Mouse (Mus musculus) CD8-positive naive resting alpha-beta T cell, adult 57 days (primary cell): ENCODE data around the gene Micu2. TPM values are rescaled to one million over a fixed set of nuclear protein-coding genes. Genes with fewer than 3 reads are reported as not detected.

Experiments used
- total RNA-seq: library from RNA; stranded (reverse); gene quantifications from one replicate; pipeline ENCODE4 v1.2.4, GENCODE M21; 2023

The Micu2 gene
- 42.0 TPM for total RNA-seq

DNA sequence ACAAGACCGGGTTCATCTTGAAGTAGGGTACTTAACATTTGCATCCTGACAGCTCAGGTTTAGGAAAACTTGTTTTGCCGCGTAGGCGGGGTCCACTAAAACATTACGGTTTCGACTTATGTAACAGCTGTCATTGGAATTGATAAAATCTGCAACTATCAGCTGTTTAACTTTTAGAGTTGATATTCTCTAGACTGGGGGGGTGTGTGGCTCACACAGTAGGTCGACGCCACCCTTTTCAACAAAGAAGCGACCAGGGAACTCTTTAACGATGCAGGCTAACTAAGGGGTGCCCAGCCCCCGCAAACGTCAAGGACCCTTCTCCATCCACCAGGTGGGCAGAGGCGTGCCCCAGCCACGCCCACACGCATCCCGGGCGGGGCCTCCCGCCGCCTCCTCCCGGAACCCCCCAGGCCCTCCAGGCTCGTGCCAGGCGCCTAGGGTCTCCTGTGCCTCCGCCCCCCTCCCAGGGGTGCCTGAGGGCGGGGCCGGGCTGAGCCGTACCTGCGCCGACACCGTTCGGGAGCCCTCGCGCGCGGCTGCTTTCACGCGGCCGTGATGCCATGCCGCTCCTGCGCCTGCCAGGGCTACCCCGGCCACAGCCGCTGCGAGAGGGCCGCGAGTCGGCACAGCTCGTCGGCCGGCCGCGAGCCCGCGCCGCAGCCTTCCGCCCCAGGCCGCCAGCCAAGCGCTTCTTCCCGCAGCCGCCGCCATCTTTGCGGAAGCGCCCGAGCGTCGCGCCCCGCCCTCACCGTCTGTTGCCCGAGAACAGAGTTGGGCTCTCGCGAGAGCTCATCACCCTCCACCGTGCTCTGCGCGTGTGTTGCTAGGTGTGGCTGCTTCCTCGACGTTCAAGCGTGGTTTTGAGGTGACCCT is at the start of gene Micu2:
Gene Micu2, minus strand, starts transcription at position 737 of the 876 bp plus-strand sequence.

DNA sequence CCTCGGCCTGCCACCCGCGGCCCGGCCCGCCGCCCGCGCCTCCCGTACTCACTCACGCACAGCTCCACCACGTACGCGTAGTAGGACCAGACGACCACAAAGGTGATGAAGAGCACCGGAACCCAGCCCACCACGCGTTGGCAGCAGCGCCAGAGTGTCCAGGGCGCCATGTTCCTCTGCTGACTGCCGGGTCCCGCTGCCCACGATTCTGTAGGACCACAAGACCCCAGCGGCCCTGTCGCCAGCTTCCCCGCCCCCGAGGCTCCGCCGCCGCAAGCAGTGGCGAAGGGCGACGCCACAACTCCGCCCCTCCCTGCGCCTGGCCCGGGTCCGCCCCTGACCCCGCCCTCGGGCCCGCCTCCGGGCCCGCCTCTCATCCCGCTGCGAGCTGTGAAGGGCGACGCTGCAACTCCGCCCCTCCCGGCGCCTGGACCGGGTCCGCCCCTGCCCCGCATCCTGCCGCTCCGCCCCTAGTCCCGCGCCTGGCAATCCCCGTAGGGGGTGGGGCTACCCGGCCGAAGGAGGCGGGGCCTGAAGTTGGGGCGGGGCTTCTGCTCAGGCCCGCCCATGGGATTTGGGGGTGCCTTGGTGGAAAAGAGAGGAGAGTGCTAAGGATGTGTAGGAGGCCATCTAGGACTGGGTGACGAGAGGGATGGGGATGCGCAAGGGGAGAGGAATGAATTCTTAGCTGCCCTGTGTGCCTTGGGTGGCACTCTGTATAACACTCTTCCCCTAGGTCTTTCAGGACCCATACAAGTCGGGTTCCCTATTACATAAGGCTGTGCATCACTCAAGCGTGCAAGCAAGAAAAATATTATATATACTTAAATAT is 108.8 kb downstream of the Micu2 start, which contains the start of gene Zdhhc20:
Gene Zdhhc20, minus strand, starts transcription at position 266 of the 832 bp plus-strand sequence.

Other genes starting within 250 kb of the Micu2 start
- gene Lats2, start 240.9 kb downstream of the Micu2 start, total RNA-seq: 47.0 TPM
- 42.5 TPM for gene Sap18, start 201.1 kb downstream of the Micu2 start, total RNA-seq
- gene Ska3, start 173.1 kb downstream of the Micu2 start, total RNA-seq: 1.1 TPM
- gene Mrpl57, start 173.0 kb downstream of the Micu2 start, total RNA-seq: 52.9 TPM
- 80.9 TPM for gene Zdhhc20, start 109.0 kb downstream of the Micu2 start, total RNA-seq
- gene Fgf9, start 71.3 kb upstream of the Micu2 start, total RNA-seq: not detected